Mouse (Mus musculus) limb, embryonic 15.5 days (tissue): ENCODE measurements at regions not wholly inside any gene's neighbourhood (a gene's known extent, or its start where the extent isn't known, plus 50 kb on each side); places are given as distances from the start of the nearest gene placed in this dataset.
A peak's percentile ranks its signal among the peaks of the same experiment; 100 is the strongest.
"Not testable (repeated sequence)": the region's sequence is repeated elsewhere in the genome, so short reads cannot be mapped to it uniquely, and the experiment has no call there.

Source experiments
- ATAC-seq: fragments of 200-750 bp; cut with Nextera tagmentation; 2 replicates; pipeline ENCODE4 v1.8.0; 2017; ENCODE audit warnings: low read depth, moderate TSS enrichment; ENCODE audit not compliant: insufficient number of reproducible peaks, low FRiP score, low TSS enrichment
- H3K27ac ChIP-seq: fragments of 300-500 bp; sonication (generic); 2 replicates; pipeline ENCODE4 v1.5.1; 2015; ENCODE audit warnings: moderate library complexity, mild to moderate bottlenecking, inconsistent platforms
- H3K27me3 ChIP-seq: fragments of 300-500 bp; sonication (generic); 2 replicates; pipeline ENCODE4 v1.6.1; 2015; ENCODE audit warnings: inconsistent platforms
- H3K36me3 ChIP-seq: fragments of 300-500 bp; sonication (generic); 2 replicates; pipeline ENCODE4 v1.6.1; 2015; ENCODE audit warnings: inconsistent platforms
- H3K4me1 ChIP-seq: fragments of 300-500 bp; sonication (generic); 2 replicates; pipeline ENCODE4 v1.6.1; 2015; ENCODE audit warnings: inconsistent platforms
- H3K4me2 ChIP-seq: fragments of 300-500 bp; sonication (generic); 2 replicates; pipeline ENCODE4 v1.6.1; 2015; ENCODE audit warnings: mild to moderate bottlenecking, inconsistent platforms
- H3K4me3 ChIP-seq: fragments of 300-500 bp; sonication (generic); 2 replicates; pipeline ENCODE4 v1.5.1; 2015; ENCODE audit warnings: mild to moderate bottlenecking, inconsistent platforms
- H3K9ac ChIP-seq: fragments of 300-500 bp; sonication (generic); 2 replicates; pipeline ENCODE4 v1.6.1; 2015; ENCODE audit warnings: inconsistent platforms
- H3K9me3 ChIP-seq: fragments of 300-500 bp; sonication (generic); 2 replicates; pipeline ENCODE4 v1.6.1; 2016; ENCODE audit warnings: inconsistent platforms
- WGBS: fragments of 180-500 bp; shearing (Covaris S2); methylation state at CpG from one replicate; pipeline ENCODE4 v1.1.7; 2015; 5-methylcytosine and 5-hydroxymethylcytosine counted together

DNA sequence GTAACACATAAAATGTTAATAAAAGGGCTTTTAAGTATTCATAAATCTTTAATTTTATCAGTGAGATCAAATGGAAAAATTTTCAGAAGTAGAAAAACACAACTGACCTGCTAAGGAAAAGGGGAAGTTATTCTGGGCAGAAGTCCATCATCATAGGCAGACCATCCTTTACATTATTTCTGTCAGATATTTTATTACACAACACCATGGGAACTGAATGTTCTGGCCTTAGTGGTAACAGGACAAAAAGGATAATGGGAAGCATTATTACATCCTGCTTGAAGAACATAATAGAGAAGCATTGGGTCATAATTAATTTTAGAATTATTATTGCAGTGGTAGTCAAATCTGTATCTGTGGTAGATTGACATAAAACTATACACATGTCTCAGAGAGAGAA, 603.5 kb upstream of the Gje1 start:
- Histone ChIP-seq H3K9me3 (no peaks in the 10 kb centered on the region), H3K9ac (no peak overlapping the region), H3K27ac (no peak overlapping the region), H3K36me3 (no peaks in the 10 kb centered on the region), H3K4me3 (no peak overlapping the region), H3K4me1 (no peaks in the 10 kb centered on the region), H3K27me3 (no peaks in the 10 kb centered on the region), H3K4me2 (no peak overlapping the region)
- no peak for ATAC-seq

- H3K9me3 ChIP-seq: no peaks in the 10 kb centered on the region
- H3K27ac ChIP-seq: no peak overlapping the region
- ATAC-seq: no peak
- no peak overlapping the region for H3K9ac ChIP-seq
- no peaks in the 10 kb centered on the region for H3K36me3 ChIP-seq
- 84% methylated on average over 2 of the region's 2 CpGs for WGBS
- no peaks in the 10 kb centered on the region for H3K4me1 ChIP-seq
- H3K27me3 ChIP-seq: no peaks in the 10 kb centered on the region
- H3K4me2 ChIP-seq: no peak overlapping the region
- H3K4me3 ChIP-seq: no peak overlapping the region
Measured at GRCm38 (mm10) chr10:15317017-15317607, 599.1 kb upstream of the Gje1 start.

- no peaks in the 10 kb centered on the region for H3K9me3 ChIP-seq
- WGBS: 76% methylated on average over 2 of the region's 2 CpGs
- ATAC-seq: no peak
Measured at GRCm38 (mm10) chr10:15310650-15311049, 592.6 kb upstream of the Gje1 start.

DNA sequence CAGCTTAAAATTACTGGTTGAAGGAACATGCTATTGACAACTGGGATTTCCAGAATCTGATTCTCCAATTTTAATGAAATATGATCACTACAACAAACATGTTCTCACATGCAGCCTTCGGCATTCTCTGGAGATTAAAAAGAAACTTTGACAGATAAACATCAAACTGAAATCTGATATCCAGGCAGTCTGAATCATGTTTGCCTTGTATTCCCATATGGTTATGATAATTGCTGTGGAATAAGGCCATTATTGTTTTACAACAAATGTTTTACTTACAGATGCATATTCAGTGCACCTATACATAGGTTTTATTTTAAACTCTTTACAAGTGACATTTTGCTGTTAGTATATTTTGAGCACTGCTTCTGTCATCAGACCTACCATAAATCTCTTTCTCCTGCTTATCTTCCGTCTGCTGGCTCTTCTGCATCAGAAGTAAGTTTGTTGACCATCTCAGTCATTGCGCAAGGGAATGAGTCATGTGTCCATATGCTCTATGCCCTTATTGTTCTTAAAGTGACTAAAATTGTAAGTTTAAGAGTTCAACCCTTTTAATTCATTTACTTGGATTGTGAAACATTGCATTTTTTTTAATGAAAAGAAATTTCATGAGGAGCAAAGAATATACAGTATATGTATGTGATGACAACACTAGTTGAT, 587.9 kb upstream of the Gje1 start:
- H3K4me2 ChIP-seq: no peak overlapping the region
- no peaks in the 10 kb centered on the region for H3K4me1 ChIP-seq
- H3K9me3 ChIP-seq: no peaks in the 10 kb centered on the region
- H3K4me3 ChIP-seq: no peak overlapping the region
- no peak for ATAC-seq
- whole genome bisulfite sequencing: 61% methylated on average over 3 of the region's 3 CpGs
- no peaks in the 10 kb centered on the region for H3K27me3 ChIP-seq
- H3K9ac ChIP-seq: no peak overlapping the region
- no peaks in the 10 kb centered on the region for H3K36me3 ChIP-seq
- H3K27ac ChIP-seq: no peak overlapping the region

More at GRCm38 (mm10) chr10:15310650-15311049, 592.6 kb upstream of the Gje1 start:
- H3K4me3 ChIP-seq: no peak overlapping the region
- no peak overlapping the region for H3K4me2 ChIP-seq
- H3K36me3 ChIP-seq: no peaks in the 10 kb centered on the region
- H3K4me1 ChIP-seq: no peaks in the 10 kb centered on the region
- no peak overlapping the region for H3K9ac ChIP-seq
- no peak overlapping the region for H3K27ac ChIP-seq
- H3K27me3 ChIP-seq: no peaks in the 10 kb centered on the region

DNA sequence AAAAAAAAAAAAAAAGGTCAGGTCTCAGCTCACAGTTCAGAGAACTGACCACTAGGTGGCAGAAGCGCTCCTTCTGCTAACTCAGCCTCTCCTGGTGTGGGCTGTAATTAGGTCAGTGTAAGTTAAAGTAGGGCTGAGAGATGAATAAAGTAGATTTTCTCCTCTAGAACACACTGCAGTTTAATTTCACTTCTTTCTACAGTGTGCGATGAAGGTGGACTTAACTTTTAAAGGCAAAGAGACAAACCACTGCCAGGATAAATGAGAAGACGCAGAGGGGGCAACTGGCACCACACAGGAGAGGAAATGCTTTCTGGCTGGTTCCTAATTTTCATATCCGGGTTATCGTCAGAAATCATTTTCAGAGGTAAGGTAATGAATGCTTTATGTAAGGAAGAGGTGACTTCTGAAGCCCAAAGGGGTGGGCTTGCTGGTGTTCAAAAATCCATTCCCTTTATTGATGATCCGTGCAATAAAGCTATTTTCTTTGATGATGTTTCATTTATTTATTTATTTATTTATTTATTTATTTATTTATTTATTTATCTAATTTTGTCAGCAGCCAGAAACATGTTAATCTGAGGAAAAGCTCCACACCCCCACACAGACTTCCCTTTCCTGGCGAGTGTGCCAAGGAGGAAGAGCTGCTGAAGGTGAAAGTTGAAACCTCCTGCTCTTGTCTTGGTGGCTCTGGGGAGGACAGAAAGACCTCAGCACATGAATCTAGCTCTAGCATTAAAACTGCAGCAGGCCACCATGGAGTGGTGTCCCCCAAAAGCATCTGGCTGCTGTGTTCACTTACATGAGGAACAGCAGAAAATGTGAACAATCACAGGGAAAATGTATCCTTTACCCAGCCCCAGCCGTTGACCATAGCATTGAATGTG, 582.4 kb upstream of the Gje1 start:
- Histone ChIP-seq H3K27ac (no peak overlapping the region), H3K4me3 (peak overlapping the region; percentile 21; the same call in 1 of the 2 replicates), H3K9ac (no peak overlapping the region), H3K4me2 (peak overlapping the region; percentile 32; the same call in 1 of the 2 replicates), H3K4me1 (0 out of 2 replicates have a peak, but pooled peaks cover 3% of the 10 kb centered on the region), H3K9me3 (no peaks in the 10 kb centered on the region), H3K36me3 (no peaks in the 10 kb centered on the region), H3K27me3 (no peaks in the 10 kb centered on the region)
- WGBS: 31% methylated on average over 8 of the region's 8 CpGs
- ATAC-seq: peak; percentile 58; the same call in 1 of the 2 replicates

DNA sequence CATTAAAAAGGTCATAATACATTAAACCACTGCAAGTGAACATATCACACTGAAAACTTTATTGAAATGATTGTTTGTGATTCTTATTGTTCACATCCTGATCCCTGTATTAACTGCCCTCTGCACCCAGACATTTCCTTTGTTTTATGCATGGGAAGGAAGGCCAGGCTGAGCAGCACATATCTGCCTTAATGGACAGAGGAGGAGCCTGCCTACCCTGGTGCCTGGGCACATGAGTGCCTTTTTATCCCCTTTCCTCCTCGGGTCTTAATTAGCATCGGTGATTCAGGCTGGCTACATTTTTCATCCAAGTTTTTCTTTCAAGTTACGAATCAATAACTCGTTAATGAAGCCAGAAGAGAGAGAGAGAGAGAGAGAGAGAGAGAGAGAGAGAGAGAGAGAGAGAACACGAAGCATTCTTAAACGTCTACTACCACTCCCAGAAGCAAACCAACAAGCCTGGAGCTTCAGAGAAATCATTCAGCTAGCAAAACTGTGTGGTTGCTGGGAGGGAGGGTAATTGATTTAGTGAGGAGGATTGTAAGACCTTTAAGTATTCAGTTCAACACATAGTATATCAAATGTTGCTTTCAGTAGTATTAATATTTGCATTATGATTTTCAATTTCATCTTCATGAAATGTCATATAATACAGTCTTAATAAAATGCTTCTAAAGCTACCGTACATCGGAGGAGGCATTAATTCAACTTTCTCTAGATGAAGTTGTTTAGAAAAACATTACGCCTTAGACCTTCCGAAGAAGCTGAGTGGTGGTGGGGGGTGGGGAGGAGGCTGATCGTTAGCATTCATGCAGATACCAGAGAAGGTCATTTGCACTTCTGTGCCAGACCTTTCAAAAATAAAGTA, 581.6 kb upstream of the Gje1 start:
- ATAC-seq: no peak
- WGBS: 30% methylated on average over 11 of the region's 11 CpGs
- H3K4me2 ChIP-seq: no peak overlapping the region

DNA sequence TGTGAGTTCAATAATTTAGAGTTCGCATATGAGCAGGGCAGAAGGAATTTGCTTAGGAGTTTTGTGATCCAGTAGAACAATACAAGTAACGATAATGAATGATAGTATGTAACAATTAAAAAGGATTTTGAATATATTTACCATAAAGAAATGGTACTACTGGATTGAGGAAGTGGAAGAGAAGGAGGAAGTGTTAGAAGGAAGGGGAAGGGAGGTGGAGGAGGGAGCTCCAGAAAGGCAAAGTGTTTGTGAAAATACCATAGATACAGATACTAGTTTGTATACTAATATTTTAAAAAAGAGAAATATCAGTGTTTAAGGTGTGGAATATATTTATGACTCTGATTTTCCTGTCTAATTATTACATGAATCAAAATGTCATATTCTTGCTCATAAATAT, 579.2 kb upstream of the Gje1 start:
- Histone ChIP-seq H3K4me3 (no peak overlapping the region), H3K4me1 (0 out of 2 replicates have a peak, but pooled peaks cover 3% of the 10 kb centered on the region), H3K9me3 (no peaks in the 10 kb centered on the region), H3K27me3 (no peaks in the 10 kb centered on the region), H3K9ac (no peak overlapping the region), H3K4me2 (no peak overlapping the region), H3K27ac (no peak overlapping the region), H3K36me3 (no peaks in the 10 kb centered on the region)
- 95% methylated on average over 2 of the region's 2 CpGs for WGBS
- no peak for ATAC-seq

More for the DNA sequence above, 581.6 kb upstream of the Gje1 start:
- Histone ChIP-seq H3K4me1 (0 out of 2 replicates have a peak, but pooled peaks cover 3% of the 10 kb centered on the region), H3K4me3 (no peak overlapping the region; the same call in 1 of the 2 replicates), H3K27me3 (no peaks in the 10 kb centered on the region), H3K9ac (no peak overlapping the region), H3K9me3 (no peaks in the 10 kb centered on the region), H3K36me3 (no peaks in the 10 kb centered on the region), H3K27ac (no peak overlapping the region)

DNA sequence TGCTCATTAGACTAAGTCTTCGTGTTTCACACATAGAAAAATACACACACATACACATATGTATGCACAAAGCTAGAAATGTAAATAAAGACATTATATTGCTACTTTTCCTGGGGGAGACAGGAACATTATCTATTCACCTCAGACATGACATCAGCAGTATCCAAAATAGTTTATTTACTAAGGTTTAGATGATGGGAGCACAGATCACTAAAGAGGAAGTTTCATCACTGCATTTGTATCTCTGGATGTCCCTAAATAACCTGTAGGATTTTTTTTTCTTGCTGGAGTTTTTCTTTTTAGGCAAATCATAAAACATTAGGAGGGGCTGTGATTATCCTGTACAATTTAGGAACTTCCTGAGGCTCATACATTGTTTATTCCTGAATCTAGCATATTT, 576.1 kb upstream of the Gje1 start:
- no peak overlapping the region for H3K4me2 ChIP-seq
- 59% methylated on average over 1 of the region's 1 CpGs for WGBS
- no peak for ATAC-seq

DNA sequence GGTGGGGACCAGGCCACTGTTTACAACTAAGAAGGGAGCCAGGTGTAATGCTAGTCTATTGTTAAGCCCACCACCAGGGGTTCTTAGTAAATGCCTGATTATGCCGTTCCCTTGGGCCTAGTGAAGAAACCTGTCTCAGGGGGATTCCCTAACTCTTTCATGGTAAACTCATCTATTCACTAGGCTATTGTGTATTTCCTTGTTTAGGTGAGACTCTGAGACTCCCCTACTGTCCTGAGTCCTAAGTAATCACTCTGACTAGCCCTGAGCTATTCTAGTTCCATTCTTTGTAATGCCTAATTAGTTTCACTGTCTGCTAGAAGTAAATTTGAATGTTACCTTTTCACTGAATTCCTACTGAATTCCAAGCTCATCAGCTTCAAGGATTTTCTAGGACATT, 545.3 kb upstream of the Gje1 start:
- H3K27me3 ChIP-seq, H3K9me3 ChIP-seq, H3K27ac ChIP-seq, ATAC-seq, H3K4me1 ChIP-seq, H3K4me3 ChIP-seq, H3K4me2 ChIP-seq, H3K9ac ChIP-seq, H3K36me3 ChIP-seq: not testable (repeated sequence)
- WGBS: 65% methylated on average over 1 of the region's 1 CpGs

More for the DNA sequence above, 576.1 kb upstream of the Gje1 start:
- Histone ChIP-seq H3K9ac (no peak overlapping the region), H3K27ac (no peak overlapping the region), H3K4me3 (no peak overlapping the region), H3K4me1 (no peaks in the 10 kb centered on the region), H3K27me3 (no peaks in the 10 kb centered on the region), H3K36me3 (no peaks in the 10 kb centered on the region), H3K9me3 (no peaks in the 10 kb centered on the region)

- not testable (repeated sequence) for H3K9ac ChIP-seq, H3K4me1 ChIP-seq, H3K27me3 ChIP-seq, H3K36me3 ChIP-seq, ATAC-seq, H3K27ac ChIP-seq, H3K9me3 ChIP-seq, H3K4me3 ChIP-seq, H3K4me2 ChIP-seq
- WGBS: 61% methylated on average over 7 of the region's 7 CpGs
Measured at GRCm38 (mm10) chr10:15262282-15262681, 544.3 kb upstream of the Gje1 start.

DNA sequence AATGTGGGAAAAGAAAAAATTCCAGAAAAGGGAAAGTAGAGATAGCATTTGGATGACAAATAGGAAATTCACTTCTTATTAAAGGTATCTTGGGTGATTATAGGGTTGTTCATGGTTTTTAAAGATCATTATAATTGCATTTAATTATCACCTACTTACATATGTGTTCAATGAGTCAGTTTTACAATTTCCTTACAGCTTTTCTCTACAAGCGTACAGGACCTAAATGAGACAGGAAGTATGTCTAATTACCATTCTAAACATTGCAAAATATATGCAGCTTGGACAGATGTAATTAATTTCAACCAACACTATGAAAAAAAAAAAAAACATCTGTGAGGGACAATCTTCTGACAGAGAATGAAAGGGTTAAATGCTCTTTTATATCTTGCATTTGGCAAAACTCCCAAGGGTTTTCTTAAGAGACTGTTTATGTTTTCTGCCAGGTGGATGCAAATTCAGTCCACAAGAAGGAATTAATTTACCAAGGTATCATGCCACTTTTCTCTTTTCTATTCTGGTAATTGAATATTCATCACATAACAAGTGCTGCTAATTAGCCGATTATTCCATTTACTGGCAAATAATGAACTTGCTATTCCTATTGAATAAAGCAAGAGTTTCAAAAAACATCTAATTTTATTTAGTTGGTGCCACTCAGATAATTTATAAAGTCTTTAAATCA, 531.5 kb upstream of the Gje1 start:
- Histone ChIP-seq H3K4me2 (no peak overlapping the region), H3K9ac (no peak overlapping the region), H3K4me3 (no peak overlapping the region), H3K9me3 (no peaks in the 10 kb centered on the region), H3K36me3 (no peaks in the 10 kb centered on the region), H3K27ac (no peak overlapping the region), H3K4me1 (no peaks in the 10 kb centered on the region), H3K27me3 (no peaks in the 10 kb centered on the region)
- whole genome bisulfite sequencing: 57% methylated on average over 2 of the region's 2 CpGs
- ATAC-seq: no peak
